Mouse (Mus musculus) kidney, postnatal 0 days (tissue): ENCODE measurements around the gene Evc. TPM values are rescaled to one million over a fixed set of nuclear protein-coding genes. Genes with fewer than 3 reads are reported as not detected.

Experiments
- ATAC-seq: fragments of 200-750 bp; cut with Nextera tagmentation; replicated peaks from 2 replicates; pipeline ENCODE4 v1.8.0; 2017; ENCODE audit warnings: low read depth, moderate number of reproducible peaks, moderate TSS enrichment, moderate library complexity; ENCODE audit not compliant: low FRiP score
- DNase-seq: peaks from one replicate; pipeline ENCODE4 v3.0.0-alpha.2; 2016; ENCODE audit warnings: low spot score
- H3K27ac ChIP-seq: fragments of 300-500 bp; sonication (generic); 2 replicates; pipeline ENCODE4 v1.5.1; 2014; ENCODE audit warnings: mild to moderate bottlenecking
- H3K27me3 ChIP-seq: fragments of 300-500 bp; sonication (generic); 2 replicates; pipeline ENCODE4 v1.6.1; 2014; ENCODE audit warnings: low read length, mixed read lengths; ENCODE audit not compliant: insufficient read depth
- H3K36me3 ChIP-seq: fragments of 300-500 bp; sonication (generic); 2 replicates; pipeline ENCODE4 v1.6.1; 2014; ENCODE audit warnings: low read length, mixed read lengths; ENCODE audit not compliant: insufficient read depth
- H3K4me1 ChIP-seq: fragments of 300-500 bp; sonication (generic); replicated peaks from 2 replicates; pipeline ENCODE4 v1.6.1; 2014; ENCODE audit warnings: antibody characterized with exemption, low read length, mixed read lengths; ENCODE audit not compliant: insufficient read depth
- H3K4me2 ChIP-seq: fragments of 300-500 bp; sonication (generic); 2 replicates; pipeline ENCODE4 v1.6.1; 2014; ENCODE audit warnings: mild to moderate bottlenecking, low read length, moderate library complexity, mixed read lengths
- H3K4me3 ChIP-seq: fragments of 300-500 bp; sonication (generic); replicated peaks from 2 replicates; pipeline ENCODE4 v1.5.1; 2014; ENCODE audit warnings: low read depth, low read length
- H3K9ac ChIP-seq: fragments of 300-500 bp; sonication (generic); 2 replicates; pipeline ENCODE4 v1.6.1; 2014; ENCODE audit warnings: low read depth, low read length
- H3K9me3 ChIP-seq: fragments of 300-500 bp; sonication (generic); replicated peaks from 2 replicates; pipeline ENCODE4 v1.6.1; 2016; ENCODE audit warnings: low read length, inconsistent platforms, mixed read lengths
- CTCF ChIP-seq: IDR thresholded peaks from 2 replicates; pipeline ENCODE4 v1.5.1; 2016; ENCODE audit warnings: antibody characterized with exemption, low read depth, mild to moderate bottlenecking, moderate library complexity
- WGBS: fragments of 180-500 bp; shearing (Covaris S2); extraction: QIAGEN DNeasy Blood & Tissue Kit; methylation state at CpG from one replicate; pipeline ENCODE4 v1.1.7; 2014; 5-methylcytosine and 5-hydroxymethylcytosine counted together
- polyA plus RNA-seq: library from polyadenylated mRNA; unstranded; fragments of >200 nt; fragmentation: Nextera tagmentation; extraction: Ambion mirVana; gene quantifications from 2 replicates; pipeline ENCODE4 v1.2.1, GENCODE M21; 2015

Gene Evc
- polyA plus RNA-seq, 1 experiment from 2014 or later: 13.8 TPM

DNA sequence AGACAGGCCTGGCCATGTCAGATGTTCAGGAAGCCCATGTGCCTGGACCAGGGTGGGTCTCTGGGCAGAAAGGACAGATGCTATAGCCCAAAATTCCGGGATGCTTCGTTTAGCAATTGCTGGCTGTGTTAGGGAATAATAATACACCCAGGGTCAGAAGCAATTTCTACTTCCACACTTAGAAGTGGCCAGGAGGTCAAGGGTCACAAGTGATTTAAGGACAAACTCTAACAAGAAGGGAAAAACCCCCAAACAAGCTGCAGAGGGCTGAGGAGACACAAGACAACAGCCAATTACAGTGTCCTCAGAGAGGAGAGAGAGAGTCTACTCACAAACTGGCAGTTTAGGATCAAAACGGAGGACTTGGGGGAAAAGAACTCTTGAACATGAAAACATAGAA, 1.6 kb downstream of the Evc start:
- H3K4me2 ChIP-seq: no peak overlapping the region

DNA sequence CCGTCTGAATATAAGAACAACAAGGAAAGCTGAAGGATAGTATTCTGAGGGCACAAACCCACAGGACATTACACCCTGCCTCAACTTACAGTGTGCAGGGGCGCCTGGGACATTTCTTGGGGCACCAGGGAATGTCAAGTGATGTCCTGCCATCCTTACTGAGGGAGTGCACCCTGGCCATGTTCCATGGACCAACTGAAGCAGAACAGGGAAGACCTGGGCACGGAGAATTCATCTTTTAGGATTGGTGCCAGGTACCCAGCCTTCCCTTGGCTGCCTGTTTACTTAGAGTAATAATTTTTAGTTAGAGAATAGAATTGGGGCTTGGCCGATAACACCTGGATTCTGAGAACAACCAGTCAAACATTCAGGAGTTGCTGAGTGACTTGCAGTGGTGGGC, 4.6 kb downstream of the Evc start:
- Histone ChIP-seq H3K9me3 (no peaks in the 10 kb centered on the region), H3K36me3 (peaks cover 10% of the 10 kb centered on the region; the same call in 1 of the 2 replicates), H3K4me2 (no peak overlapping the region), H3K9ac (no peak overlapping the region), H3K27me3 (no peaks in the 10 kb centered on the region), H3K27ac (peak overlapping the region; percentile 43), H3K4me1 (peaks cover 14% of the 10 kb centered on the region), H3K4me3 (no peak overlapping the region)
- DNase-seq (no peak), ATAC-seq (no peak)
- WGBS: 78% methylated on average over 4 of the region's 4 CpGs
- no peak for TF ChIP-seq CTCF

More for the DNA sequence above, 1.6 kb downstream of the Evc start:
- H3K4me3 ChIP-seq: no peak overlapping the region
- H3K27me3 ChIP-seq: no peaks in the 10 kb centered on the region
- ATAC-seq: no peak
- DNase-seq: no peak
- 47% methylated on average over 3 of the region's 3 CpGs for WGBS
- H3K36me3 ChIP-seq: 0 out of 2 replicates have a peak, but pooled peaks cover 4% of the 10 kb centered on the region
- H3K9ac ChIP-seq: no peak overlapping the region
- no peak for TF ChIP-seq CTCF
- no peaks in the 10 kb centered on the region for H3K9me3 ChIP-seq
- H3K27ac ChIP-seq: no peak overlapping the region
- peaks cover 34% of the 10 kb centered on the region for H3K4me1 ChIP-seq

DNA sequence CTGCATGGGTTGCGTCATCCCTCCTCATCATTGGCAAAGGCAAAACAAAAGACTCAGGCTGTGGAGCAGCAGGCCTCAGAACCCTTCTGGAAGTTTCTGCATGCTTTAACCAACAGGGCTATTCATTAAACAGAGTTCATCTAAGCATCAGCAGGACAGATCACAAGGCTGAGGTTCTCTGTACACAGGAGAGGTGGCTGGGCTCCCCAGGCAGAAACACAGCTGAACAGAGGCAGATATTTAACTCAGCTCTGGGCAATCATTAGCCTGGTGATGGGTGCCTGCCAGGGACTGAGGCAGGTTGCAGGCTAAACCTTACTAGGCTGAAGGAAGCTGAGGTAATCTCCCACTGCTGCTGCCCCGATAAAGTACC, 5.6 kb downstream of the Evc start:
- Histone ChIP-seq H3K9me3 (no peaks in the 10 kb centered on the region), H3K4me1 (peaks cover 12% of the 10 kb centered on the region), H3K27ac (peak overlapping the region; percentile 66), H3K27me3 (no peaks in the 10 kb centered on the region), H3K9ac (no peak overlapping the region), H3K4me2 (no peak overlapping the region), H3K4me3 (no peak overlapping the region), H3K36me3 (peaks cover 10% of the 10 kb centered on the region; the same call in 1 of the 2 replicates)
- 60% methylated on average over 2 of the region's 2 CpGs for WGBS
- ATAC-seq (peak; percentile 94), DNase-seq (peak; percentile 52)
- no peak for TF ChIP-seq CTCF

DNA sequence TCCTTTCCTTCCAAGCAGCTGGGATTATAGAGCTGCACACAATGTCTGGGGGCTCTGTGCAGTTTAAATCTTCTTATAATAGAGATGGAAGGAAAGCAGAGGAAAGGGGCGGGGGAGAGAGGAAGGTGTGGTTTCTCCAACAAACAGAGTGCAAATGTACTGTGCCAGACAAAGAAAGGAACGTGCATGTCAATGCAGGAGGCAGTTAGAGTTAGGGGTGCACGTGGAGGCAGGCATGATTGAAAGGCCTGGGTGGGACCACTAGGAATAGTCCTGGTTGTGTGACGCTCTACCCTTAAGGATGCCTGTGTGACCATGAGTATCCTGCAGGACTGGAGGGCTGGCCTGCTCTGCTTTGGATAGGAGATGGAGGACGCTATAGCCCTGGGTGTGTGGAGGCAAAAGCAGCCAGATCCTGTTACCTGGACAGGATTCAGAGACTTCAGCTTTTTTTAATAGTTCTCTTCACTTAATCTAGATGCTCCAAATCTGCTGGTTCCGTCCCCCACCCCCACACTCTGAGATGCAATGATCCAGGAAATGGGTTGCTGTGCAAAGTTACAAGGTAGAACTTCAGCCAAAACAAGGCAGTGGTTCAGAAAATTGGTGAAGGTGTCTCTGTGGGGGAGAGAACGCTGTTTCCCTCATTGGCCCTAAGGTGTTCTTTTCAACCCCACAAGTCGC, 6.1 kb downstream of the Evc start:
- Histone ChIP-seq H3K27me3 (no peaks in the 10 kb centered on the region), H3K9ac (no peak overlapping the region), H3K4me3 (no peak overlapping the region), H3K9me3 (no peaks in the 10 kb centered on the region), H3K27ac (peak overlapping the region; percentile 66), H3K36me3 (peaks cover 14% of the 10 kb centered on the region; the same call in 1 of the 2 replicates), H3K4me1 (peaks cover 7% of the 10 kb centered on the region; the same call in 1 of the 2 replicates), H3K4me2 (no peak overlapping the region)
- TF ChIP-seq CTCF: no peak
- ATAC-seq: no peak
- DNase-seq: no peak
- 74% methylated on average over 8 of the region's 8 CpGs for WGBS

DNA sequence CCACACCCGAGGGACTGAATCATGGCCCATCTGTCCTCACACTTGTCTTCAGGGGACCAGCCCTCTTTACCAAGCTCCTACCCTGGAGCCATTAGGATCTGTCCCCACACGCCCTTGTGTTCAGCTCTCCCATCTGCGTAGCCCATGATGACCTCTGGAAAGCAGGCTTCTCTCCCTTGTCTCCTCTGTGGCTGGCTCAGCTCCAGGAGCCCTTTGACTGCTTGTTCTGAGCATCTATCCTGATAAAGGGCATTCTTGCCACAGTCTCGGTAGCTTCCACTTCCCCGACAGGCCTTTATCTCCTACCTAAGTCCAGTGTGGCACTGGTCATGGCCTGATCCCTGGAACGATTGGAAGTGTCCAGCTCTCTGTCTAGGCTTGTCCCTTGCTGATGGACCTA, 10.0 kb downstream of the Evc start:
- Histone ChIP-seq H3K4me3 (no peak overlapping the region), H3K36me3 (peaks cover 29% of the 10 kb centered on the region), H3K9ac (no peak overlapping the region), H3K4me1 (0 out of 2 replicates have a peak, but pooled peaks cover 1% of the 10 kb centered on the region), H3K9me3 (no peaks in the 10 kb centered on the region), H3K27ac (no peak overlapping the region), H3K4me2 (no peak overlapping the region), H3K27me3 (no peaks in the 10 kb centered on the region)
- DNase-seq (no peak), ATAC-seq (no peak)
- no peak for TF ChIP-seq CTCF
- WGBS: 87% methylated on average over 6 of the region's 6 CpGs

- DNase-seq: no peak
- Histone ChIP-seq H3K4me2 (no peak overlapping the region), H3K9ac (no peak overlapping the region), H3K27ac (no peak overlapping the region), H3K36me3 (peaks cover 59% of the 10 kb centered on the region), H3K27me3 (no peaks in the 10 kb centered on the region), H3K4me3 (no peak overlapping the region), H3K4me1 (no peaks in the 10 kb centered on the region), H3K9me3 (no peaks in the 10 kb centered on the region; the same call in 1 of the 2 replicates)
- no peak for TF ChIP-seq CTCF
- 90% methylated on average over 4 of the region's 4 CpGs for WGBS
- ATAC-seq: no peak
These were observed 15.9 kb downstream of the Evc start for GRCm38 (mm10) chr5:37320761-37321160.

GRCm38 (mm10) chr5:37320174-37320573, 16.5 kb downstream of the Evc start:
- ATAC-seq: no peak
- Histone ChIP-seq H3K27me3 (no peaks in the 10 kb centered on the region), H3K4me2 (no peak overlapping the region), H3K27ac (no peak overlapping the region), H3K36me3 (peaks cover 59% of the 10 kb centered on the region), H3K9ac (no peak overlapping the region), H3K9me3 (no peaks in the 10 kb centered on the region; the same call in 1 of the 2 replicates), H3K4me3 (no peak overlapping the region), H3K4me1 (no peaks in the 10 kb centered on the region)
- DNase-seq: no peak
- WGBS: 61% methylated on average over 3 of the region's 3 CpGs
- no peak for TF ChIP-seq CTCF
